Mouse (Mus musculus): ENCODE data around the gene Phf21a. TPM values are rescaled to one million over a fixed set of nuclear protein-coding genes. Genes with fewer than 3 reads are reported as not detected.
"Not testable (repeated sequence)": the region's sequence is repeated elsewhere in the genome, so short reads cannot be mapped to it uniquely, and the experiment has no call there.

Gene Phf21a
- polyA plus RNA-seq, 1 experiment from 2014 or later: 43.5 TPM

- 92% methylated on average over 4 of the region's 4 CpGs for WGBS
- H3K4me3 ChIP-seq: no peak overlapping the region
- no peak for ATAC-seq (ENCODE audit: insufficient number of reproducible peaks, insufficient read depth, low FRiP score, low TSS enrichment)
- H3K36me3 ChIP-seq: no peaks in the 10 kb centered on the region
- H3K9me3 ChIP-seq: no peaks in the 10 kb centered on the region
- no peaks in the 10 kb centered on the region for H3K27me3 ChIP-seq
- H3K9ac ChIP-seq: no peak overlapping the region
- H3K27ac ChIP-seq: no peak overlapping the region
- H3K4me2 ChIP-seq (replicated peaks): no peak overlapping the region
- H3K4me1 ChIP-seq: no peaks in the 10 kb centered on the region
Observed at GRCm38 (mm10) chr2:92082196-92082595, 10.7 kb upstream of the Phf21a start.

- Histone ChIP-seq H3K27me3 (no peaks in the 10 kb centered on the region), H3K4me3 (no peak overlapping the region), H3K9ac (no peak overlapping the region), H3K4me1 (no peaks in the 10 kb centered on the region), H3K9me3 (no peaks in the 10 kb centered on the region), H3K4me2 (replicated peaks) (no peak overlapping the region), H3K36me3 (no peaks in the 10 kb centered on the region), H3K27ac (no peak overlapping the region)
- no peak for ATAC-seq (ENCODE audit: insufficient number of reproducible peaks, insufficient read depth, low FRiP score, low TSS enrichment)
- WGBS: 79% methylated on average over 1 of the region's 1 CpGs
Observed at GRCm38 (mm10) chr2:92085721-92086120, 7.2 kb upstream of the Phf21a start.

- 70% methylated on average over 4 of the region's 4 CpGs for WGBS
- H3K4me1 ChIP-seq: no peaks in the 10 kb centered on the region
Observed at GRCm38 (mm10) chr2:92087065-92087464, 5.9 kb upstream of the Phf21a start.

GRCm38 (mm10) chr2:92089782-92090181, 3.1 kb upstream of the Phf21a start:
- H3K4me2 ChIP-seq (replicated peaks): no peak overlapping the region
- H3K4me3 ChIP-seq: no peak overlapping the region
- H3K9me3 ChIP-seq: no peaks in the 10 kb centered on the region
- no peaks in the 10 kb centered on the region for H3K27me3 ChIP-seq
- no peaks in the 10 kb centered on the region for H3K36me3 ChIP-seq
- no peak overlapping the region for H3K27ac ChIP-seq
- no peak overlapping the region for H3K9ac ChIP-seq
- no peaks in the 10 kb centered on the region for H3K4me1 ChIP-seq
- WGBS: 96% methylated on average over 4 of the region's 4 CpGs
- ATAC-seq (ENCODE audit: insufficient number of reproducible peaks, insufficient read depth, low FRiP score, low TSS enrichment): no peak

More at GRCm38 (mm10) chr2:92087065-92087464, 5.9 kb upstream of the Phf21a start:
- no peak overlapping the region for H3K9ac ChIP-seq
- H3K36me3 ChIP-seq: no peaks in the 10 kb centered on the region
- ATAC-seq (ENCODE audit: insufficient number of reproducible peaks, insufficient read depth, low FRiP score, low TSS enrichment): no peak
- no peak overlapping the region for H3K27ac ChIP-seq
- H3K4me3 ChIP-seq: no peak overlapping the region
- H3K27me3 ChIP-seq: no peaks in the 10 kb centered on the region
- no peak overlapping the region for H3K4me2 ChIP-seq (replicated peaks)
- H3K9me3 ChIP-seq: no peaks in the 10 kb centered on the region

- not testable (repeated sequence) for ATAC-seq (ENCODE audit: insufficient number of reproducible peaks, insufficient read depth, low FRiP score, low TSS enrichment); H3K4me1 ChIP-seq; H3K9ac ChIP-seq; H3K4me2 ChIP-seq (replicated peaks); H3K27ac ChIP-seq; H3K4me3 ChIP-seq; H3K9me3 ChIP-seq; H3K27me3 ChIP-seq; H3K36me3 ChIP-seq
- 86% methylated on average over 2 of the region's 2 CpGs for WGBS
Observed at GRCm38 (mm10) chr2:92093503-92093902, 586 bp downstream of the Phf21a start.

GRCm38 (mm10) chr2:92094078-92094477, 1.2 kb downstream of the Phf21a start:
- Histone ChIP-seq H3K4me2 (replicated peaks) (no peak overlapping the region), H3K4me3 (no peak overlapping the region), H3K4me1 (no peaks in the 10 kb centered on the region), H3K27me3 (no peaks in the 10 kb centered on the region), H3K9ac (no peak overlapping the region), H3K9me3 (no peaks in the 10 kb centered on the region), H3K36me3 (no peaks in the 10 kb centered on the region), H3K27ac (no peak overlapping the region)
- WGBS: 61% methylated on average over 8 of the region's 8 CpGs
- no peak for ATAC-seq (ENCODE audit: insufficient number of reproducible peaks, insufficient read depth, low FRiP score, low TSS enrichment)

- Histone ChIP-seq H3K27ac (no peak overlapping the region), H3K4me2 (replicated peaks) (no peak overlapping the region), H3K9me3 (0 out of 2 replicates have a peak, but pooled peaks cover 2% of the 10 kb centered on the region), H3K4me1 (no peaks in the 10 kb centered on the region), H3K4me3 (no peak overlapping the region), H3K36me3 (no peaks in the 10 kb centered on the region), H3K27me3 (no peaks in the 10 kb centered on the region), H3K9ac (no peak overlapping the region)
- no peak for ATAC-seq (ENCODE audit: insufficient number of reproducible peaks, insufficient read depth, low FRiP score, low TSS enrichment)
- WGBS: 85% methylated on average over 6 of the region's 6 CpGs
Observed at GRCm38 (mm10) chr2:92100768-92101167, 7.9 kb downstream of the Phf21a start.

- H3K36me3 ChIP-seq: no peaks in the 10 kb centered on the region
- H3K9me3 ChIP-seq: no peaks in the 10 kb centered on the region
- H3K27ac ChIP-seq: no peak overlapping the region
- H3K4me3 ChIP-seq: no peak overlapping the region
- no peaks in the 10 kb centered on the region; the same call in 1 of the 2 replicates for H3K4me1 ChIP-seq
- H3K9ac ChIP-seq: no peak overlapping the region
- H3K27me3 ChIP-seq: no peaks in the 10 kb centered on the region
- no peak overlapping the region for H3K4me2 ChIP-seq (replicated peaks)
- ATAC-seq (ENCODE audit: insufficient number of reproducible peaks, insufficient read depth, low FRiP score, low TSS enrichment): no peak
- WGBS: 83% methylated on average over 5 of the region's 5 CpGs
Observed at GRCm38 (mm10) chr2:92124523-92124922, 31.6 kb downstream of the Phf21a start.

GRCm38 (mm10) chr2:92125330-92125729, 32.4 kb downstream of the Phf21a start:
- Histone ChIP-seq H3K27ac (no peak overlapping the region), H3K36me3 (no peaks in the 10 kb centered on the region), H3K4me2 (replicated peaks) (no peak overlapping the region), H3K9me3 (no peaks in the 10 kb centered on the region), H3K4me1 (no peaks in the 10 kb centered on the region; the same call in 1 of the 2 replicates), H3K9ac (no peak overlapping the region), H3K4me3 (no peak overlapping the region), H3K27me3 (no peaks in the 10 kb centered on the region)
- ATAC-seq (ENCODE audit: insufficient number of reproducible peaks, insufficient read depth, low FRiP score, low TSS enrichment): no peak
- 92% methylated on average over 8 of the region's 8 CpGs for WGBS

GRCm38 (mm10) chr2:92130071-92130470, 37.2 kb downstream of the Phf21a start:
- no peaks in the 10 kb centered on the region for H3K36me3 ChIP-seq
- H3K9me3 ChIP-seq: no peaks in the 10 kb centered on the region
- H3K4me3 ChIP-seq: no peak overlapping the region
- no peak overlapping the region for H3K4me2 ChIP-seq (replicated peaks)
- no peak overlapping the region for H3K9ac ChIP-seq
- H3K27me3 ChIP-seq: no peaks in the 10 kb centered on the region
- 90% methylated on average over 7 of the region's 7 CpGs for WGBS
- H3K4me1 ChIP-seq: no peaks in the 10 kb centered on the region
- no peak overlapping the region for H3K27ac ChIP-seq
- no peak for ATAC-seq (ENCODE audit: insufficient number of reproducible peaks, insufficient read depth, low FRiP score, low TSS enrichment)

- no peak overlapping the region for H3K4me2 ChIP-seq (replicated peaks)
- H3K4me1 ChIP-seq: peaks cover 8% of the 10 kb centered on the region; the same call in 1 of the 2 replicates
- H3K27ac ChIP-seq: no peak overlapping the region
- H3K4me3 ChIP-seq: no peak overlapping the region
- no peaks in the 10 kb centered on the region for H3K36me3 ChIP-seq
- peaks cover 3% of the 10 kb centered on the region; the same call in 1 of the 2 replicates for H3K27me3 ChIP-seq
- no peak overlapping the region for H3K9ac ChIP-seq
- no peak for ATAC-seq (ENCODE audit: insufficient number of reproducible peaks, insufficient read depth, low FRiP score, low TSS enrichment)
- H3K9me3 ChIP-seq: no peaks in the 10 kb centered on the region
Observed at GRCm38 (mm10) chr2:92138736-92139135, 45.8 kb downstream of the Phf21a start.

GRCm38 (mm10) chr2:92139365-92139764, 46.4 kb downstream of the Phf21a start:
- Histone ChIP-seq H3K4me3 (no peak overlapping the region), H3K27me3 (peaks cover 3% of the 10 kb centered on the region; the same call in 1 of the 2 replicates), H3K9ac (no peak overlapping the region), H3K4me2 (replicated peaks) (no peak overlapping the region), H3K36me3 (no peaks in the 10 kb centered on the region), H3K4me1 (peaks cover 8% of the 10 kb centered on the region; the same call in 1 of the 2 replicates), H3K27ac (no peak overlapping the region), H3K9me3 (no peaks in the 10 kb centered on the region)
- no peak for ATAC-seq (ENCODE audit: insufficient number of reproducible peaks, insufficient read depth, low FRiP score, low TSS enrichment)

GRCm38 (mm10) chr2:92140383-92140782, 47.5 kb downstream of the Phf21a start:
- Histone ChIP-seq H3K27me3 (peaks cover 3% of the 10 kb centered on the region; the same call in 1 of the 2 replicates), H3K36me3 (no peaks in the 10 kb centered on the region), H3K27ac (no peak overlapping the region), H3K4me3 (no peak overlapping the region), H3K4me2 (replicated peaks) (peak overlapping the region; percentile 39), H3K9ac (no peak overlapping the region), H3K4me1 (peaks cover 8% of the 10 kb centered on the region; the same call in 1 of the 2 replicates), H3K9me3 (no peaks in the 10 kb centered on the region)
- no peak for ATAC-seq (ENCODE audit: insufficient number of reproducible peaks, insufficient read depth, low FRiP score, low TSS enrichment)
- 17% methylated on average over 7 of the region's 7 CpGs for WGBS

Measured in embryonic facial prominence, embryonic 12.5 days (tissue).